Mouse (Mus musculus) hindbrain, embryonic 16.5 days (tissue): ENCODE results near the gene Kcp. TPM values are rescaled to one million over a fixed set of nuclear protein-coding genes. Genes with fewer than 3 reads are reported as not detected.

Experiments used
- ATAC-seq: fragments of 200-750 bp; cut with Nextera tagmentation; 2 replicates; pipeline ENCODE4 v1.8.0; 2017; ENCODE audit warnings: moderate TSS enrichment, moderate library complexity
- H3K27ac ChIP-seq: fragments of 300-500 bp; sonication (generic); 2 replicates; pipeline ENCODE4 v1.5.1; 2014; ENCODE audit warnings: low read depth, mild to moderate bottlenecking, control low read depth, low read length, moderate library complexity
- H3K27me3 ChIP-seq: fragments of 300-500 bp; sonication (generic); replicated peaks from 2 replicates; pipeline ENCODE4 v1.6.1; 2014; ENCODE audit warnings: low read length; ENCODE audit not compliant: control insufficient read depth, insufficient read depth
- H3K36me3 ChIP-seq: fragments of 300-500 bp; sonication (generic); 2 replicates; pipeline ENCODE4 v1.6.1; 2014; ENCODE audit warnings: mild to moderate bottlenecking, low read length, moderate library complexity, mixed read lengths; ENCODE audit not compliant: control insufficient read depth, insufficient read depth
- H3K4me1 ChIP-seq: fragments of 300-500 bp; sonication (generic); 2 replicates; pipeline ENCODE4 v1.6.1; 2014; ENCODE audit warnings: low read depth, low read length; ENCODE audit not compliant: control insufficient read depth, insufficient read depth
- H3K4me2 ChIP-seq: fragments of 300-500 bp; sonication (generic); 2 replicates; pipeline ENCODE4 v1.6.1; 2014; ENCODE audit warnings: mild to moderate bottlenecking, low read length, control low read depth, moderate library complexity
- H3K4me3 ChIP-seq: fragments of 300-500 bp; sonication (generic); 2 replicates; pipeline ENCODE4 v1.5.1; 2014; ENCODE audit warnings: mild to moderate bottlenecking, low read length, control low read depth, moderate library complexity
- H3K9ac ChIP-seq: fragments of 300-500 bp; sonication (generic); 2 replicates; pipeline ENCODE4 v1.6.1; 2014; ENCODE audit warnings: low read depth, mild to moderate bottlenecking, control low read depth, low read length, moderate library complexity
- H3K9me3 ChIP-seq: fragments of 300-500 bp; sonication (generic); 2 replicates; pipeline ENCODE4 v1.6.1; 2014; ENCODE audit warnings: mild to moderate bottlenecking, low read length, moderate library complexity; ENCODE audit not compliant: control insufficient read depth
- WGBS: fragments of 180-500 bp; shearing (Covaris S2); extraction: QIAGEN DNeasy Blood & Tissue Kit; methylation state at CpG from one replicate; pipeline ENCODE4 v1.1.7; 2014; 5-methylcytosine and 5-hydroxymethylcytosine counted together
- polyA plus RNA-seq: library from polyadenylated mRNA; unstranded; fragments of >200 nt; fragmentation: Nextera tagmentation; extraction: Ambion mirVana; gene quantifications from 2 replicates; pipeline ENCODE4 v1.2.1, GENCODE M21; 2015

The Kcp gene
- polyA plus RNA-seq, 1 experiment from 2014 or later: 15.0 TPM

GRCm38 (mm10) chr6:29484716-29485559 lies 22.8 kb downstream of the Kcp start:
- H3K4me2 ChIP-seq: peak overlapping the region; percentile 62
- 4% methylated on average over 26 of the region's 26 CpGs for WGBS
- ATAC-seq: peak; percentile 57

GRCm38 (mm10) chr6:29482691-29483090 lies 25.1 kb downstream of the Kcp start:
- no peak for ATAC-seq
- H3K4me3 ChIP-seq: no peak overlapping the region

More at GRCm38 (mm10) chr6:29484716-29485559, 22.8 kb downstream of the Kcp start:
- Histone ChIP-seq H3K9me3 (no peaks in the 10 kb centered on the region), H3K4me3 (peak overlapping the region; percentile 35), H3K27ac (no peak overlapping the region), H3K4me1 (no peaks in the 10 kb centered on the region), H3K36me3 (no peaks in the 10 kb centered on the region), H3K9ac (peak overlapping the region; percentile 40; the same call in 1 of the 2 replicates), H3K27me3 (peaks cover 9% of the 10 kb centered on the region)

DNA sequence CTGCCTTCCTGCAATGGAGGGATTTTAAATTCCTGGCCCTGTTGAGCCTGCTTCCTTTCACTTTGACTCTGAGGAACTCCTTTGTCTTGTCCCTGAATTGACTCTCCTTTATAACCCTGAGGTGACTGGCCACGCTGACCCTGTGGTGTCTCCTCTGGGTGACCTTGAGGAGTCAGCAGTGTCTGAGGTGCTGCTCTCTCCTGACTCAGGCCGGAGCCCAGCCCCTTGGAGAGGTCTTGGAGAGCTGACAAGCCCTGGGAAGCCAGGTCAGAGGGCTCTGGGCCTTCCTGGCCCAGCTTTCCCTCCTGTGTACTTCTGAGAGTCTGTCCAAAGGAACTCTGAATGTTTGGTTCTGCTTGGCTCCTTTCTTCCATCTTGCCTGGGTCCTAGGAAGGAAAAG lies 33.0 kb downstream of the Kcp start:
- H3K36me3 ChIP-seq: peaks cover 17% of the 10 kb centered on the region
- H3K4me3 ChIP-seq: no peak overlapping the region
- no peak for ATAC-seq
- no peaks in the 10 kb centered on the region; the same call in 1 of the 2 replicates for H3K9me3 ChIP-seq
- no peaks in the 10 kb centered on the region for H3K27me3 ChIP-seq
- H3K9ac ChIP-seq: no peak overlapping the region
- H3K4me1 ChIP-seq: no peaks in the 10 kb centered on the region
- 55% methylated on average over 2 of the region's 2 CpGs for WGBS
- H3K4me2 ChIP-seq: no peak overlapping the region
- H3K27ac ChIP-seq: no peak overlapping the region

More at GRCm38 (mm10) chr6:29482691-29483090, 25.1 kb downstream of the Kcp start:
- Histone ChIP-seq H3K9ac (no peak overlapping the region), H3K4me1 (no peaks in the 10 kb centered on the region), H3K36me3 (no peaks in the 10 kb centered on the region), H3K4me2 (no peak overlapping the region), H3K9me3 (no peaks in the 10 kb centered on the region), H3K27ac (no peak overlapping the region), H3K27me3 (peaks cover 9% of the 10 kb centered on the region)
- 94% methylated on average over 13 of the region's 13 CpGs for WGBS

DNA sequence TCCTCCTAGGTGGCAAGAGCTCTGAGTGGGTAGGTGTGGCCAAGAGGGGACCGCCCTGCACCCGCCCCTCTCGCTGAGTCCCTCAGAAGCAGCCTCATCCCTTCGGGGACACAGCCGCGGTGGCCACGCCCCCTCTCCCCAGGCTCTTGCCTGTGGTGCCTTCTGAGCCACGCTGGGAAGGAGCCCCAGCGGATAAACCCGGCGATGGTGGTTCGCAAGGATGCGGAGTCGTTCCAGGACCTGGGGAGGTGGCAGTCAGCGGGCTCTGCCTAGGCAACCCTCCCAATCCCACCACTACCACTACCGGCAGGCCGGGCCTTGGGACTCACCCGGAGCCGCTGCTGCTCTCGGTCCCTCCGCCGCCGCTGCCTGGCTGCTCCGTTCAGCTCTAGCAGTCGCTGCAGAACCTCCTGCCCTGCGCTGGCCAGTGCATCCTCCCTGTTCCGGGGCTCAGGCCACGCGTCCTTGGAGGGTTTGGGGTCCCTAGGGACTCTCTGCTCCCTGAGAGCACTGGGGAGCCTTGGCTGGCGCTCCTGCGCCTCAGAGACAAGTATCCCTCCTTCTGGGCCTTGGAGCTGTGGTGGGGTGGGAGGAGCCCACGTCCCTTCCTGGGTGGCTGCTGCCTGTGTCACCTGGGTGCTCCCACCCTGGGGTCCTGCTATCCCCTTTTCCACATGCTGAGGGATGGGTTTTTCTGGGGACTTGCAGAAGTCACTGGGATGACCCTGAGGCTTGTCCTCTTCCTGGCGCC lies 33.6 kb downstream of the Kcp start:
- Histone ChIP-seq H3K27me3 (no peaks in the 10 kb centered on the region), H3K4me1 (peaks cover 2% of the 10 kb centered on the region), H3K4me3 (peak overlapping the region; percentile 41), H3K4me2 (peak overlapping the region; percentile 66), H3K36me3 (peaks cover 18% of the 10 kb centered on the region), H3K9ac (peak overlapping the region; percentile 50), H3K27ac (no peak overlapping the region), H3K9me3 (no peaks in the 10 kb centered on the region; the same call in 1 of the 2 replicates)
- WGBS: 2% methylated on average over 26 of the region's 33 CpGs
- ATAC-seq: peak; percentile 88

DNA sequence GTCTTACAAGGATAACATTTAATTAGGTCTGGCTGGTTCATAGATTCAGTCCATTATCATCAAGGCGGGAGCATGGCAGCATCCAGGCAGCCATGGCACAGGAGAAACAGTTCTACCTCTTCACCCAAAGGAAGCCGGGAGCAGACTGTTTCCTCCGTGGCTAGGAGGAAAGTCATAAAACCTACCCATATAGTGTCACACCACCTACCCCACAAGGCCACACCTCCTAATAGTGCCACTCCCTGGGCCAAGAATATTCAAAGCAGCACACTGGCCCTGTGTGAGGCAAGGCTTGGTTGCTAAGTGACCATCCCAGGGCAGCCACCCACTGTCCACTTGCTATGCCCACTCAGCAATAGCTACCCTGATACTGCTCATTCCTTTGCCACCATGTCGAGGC lies 36.6 kb downstream of the Kcp start, which contains the start of gene Atp6v1fnb:
TSS of gene Atp6v1fnb (plus strand) at position 301 of the 400 bp plus-strand sequence.
- Histone ChIP-seq H3K4me2 (no peak within 1 kb of the TSS), H3K36me3 (peaks cover 18% of the 10 kb centered on the region), H3K27me3 (no peaks in the 10 kb centered on the region), H3K27ac (no peak within 1 kb of the TSS), H3K4me3 (no peak within 1 kb of the TSS), H3K9me3 (no peaks in the 10 kb centered on the region; the same call in 1 of the 2 replicates), H3K4me1 (peaks cover 10% of the 10 kb centered on the region), H3K9ac (no peak within 1 kb of the TSS)
- no peak for ATAC-seq
- 87% methylated on average over 4 of the region's 4 CpGs for WGBS

DNA sequence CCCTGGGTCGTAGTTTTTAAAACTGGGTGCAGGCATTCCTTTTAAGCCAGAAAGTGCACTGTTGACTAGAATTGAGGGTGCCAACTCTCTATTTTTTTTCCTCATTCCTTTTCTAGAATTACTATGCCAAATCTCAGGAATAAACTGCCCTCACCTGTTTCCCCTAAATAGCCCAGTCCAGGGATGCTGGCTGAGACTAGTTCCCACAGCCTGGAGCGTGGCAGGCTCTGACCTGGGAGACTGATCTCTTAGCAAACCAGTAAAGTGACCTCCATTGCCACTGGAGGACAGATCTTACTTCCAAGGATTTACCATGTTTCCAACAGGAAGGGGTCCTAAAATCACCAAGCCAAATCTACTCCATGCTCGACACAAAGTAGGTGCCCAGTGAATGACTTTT lies 38.9 kb downstream of the Kcp start:
- peaks cover 10% of the 10 kb centered on the region for H3K4me1 ChIP-seq
- no peak for ATAC-seq
- H3K4me2 ChIP-seq: peak overlapping the region; percentile 65
- no peak overlapping the region for H3K9ac ChIP-seq
- H3K4me3 ChIP-seq: peak overlapping the region; percentile 76
- WGBS: 95% methylated on average over 3 of the region's 3 CpGs
- no peaks in the 10 kb centered on the region; the same call in 1 of the 2 replicates for H3K9me3 ChIP-seq
- peaks cover 18% of the 10 kb centered on the region for H3K36me3 ChIP-seq
- no peaks in the 10 kb centered on the region for H3K27me3 ChIP-seq
- no peak overlapping the region for H3K27ac ChIP-seq

DNA sequence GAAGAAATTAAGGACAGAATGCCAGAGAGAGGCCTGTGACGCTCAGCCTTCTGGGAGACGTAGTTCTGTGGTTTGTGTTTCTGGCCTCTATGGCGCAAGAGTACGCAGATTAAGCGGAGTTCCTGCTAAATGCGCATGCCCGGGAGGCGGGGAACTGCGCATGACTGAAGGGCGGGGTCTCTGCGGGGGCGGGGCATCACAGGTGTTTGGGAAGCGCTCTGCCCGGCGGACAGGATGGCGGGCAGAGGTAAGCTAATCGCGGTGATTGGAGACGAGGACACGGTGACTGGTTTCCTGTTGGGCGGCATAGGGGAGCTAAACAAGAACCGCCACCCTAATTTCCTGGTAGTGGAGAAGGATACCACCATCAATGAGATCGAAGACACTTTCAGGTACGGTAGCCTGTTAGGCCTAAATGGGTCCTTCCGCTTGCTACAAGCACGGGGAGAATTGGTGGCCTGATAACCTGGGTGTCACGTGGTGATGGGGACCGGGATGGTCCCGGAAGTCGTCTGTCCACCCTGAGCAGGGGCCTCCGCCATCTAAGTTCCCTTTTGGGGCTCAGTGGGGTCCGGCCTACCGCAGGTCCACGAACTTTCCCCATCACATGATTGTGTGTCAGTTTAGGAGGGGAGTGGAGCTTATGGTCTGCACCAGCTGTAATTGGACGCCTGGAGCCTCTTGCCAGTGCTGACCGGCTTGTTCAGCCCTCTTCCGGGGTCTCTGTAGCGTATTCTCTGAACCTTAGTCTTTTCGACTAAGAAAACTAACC lies 40.0 kb downstream of the Kcp start, which contains the start of gene Atp6v1f:
TSS of gene Atp6v1f (plus strand) at position 136 of the 772 bp plus-strand sequence.
- 1% methylated on average over 39 of the region's 39 CpGs for WGBS
- peak; percentile 96 for ATAC-seq
- H3K27ac ChIP-seq: peak within 1 kb of the TSS; percentile 73

GRCm38 (mm10) chr6:29463388-29463787 lies 44.4 kb downstream of the Kcp start:
- no peaks in the 10 kb centered on the region for H3K36me3 ChIP-seq
- H3K9me3 ChIP-seq: no peaks in the 10 kb centered on the region
- no peak overlapping the region for H3K9ac ChIP-seq
- H3K4me1 ChIP-seq: peaks cover under 1% of the 10 kb centered on the region
- no peak for ATAC-seq
- no peaks in the 10 kb centered on the region for H3K27me3 ChIP-seq
- no peak overlapping the region for H3K4me2 ChIP-seq
- 72% methylated on average over 3 of the region's 3 CpGs for WGBS
- H3K27ac ChIP-seq: no peak overlapping the region
- H3K4me3 ChIP-seq: no peak overlapping the region

More for the DNA sequence above, 40.0 kb downstream of the Kcp start, which contains the start of gene Atp6v1f:
- Histone ChIP-seq H3K4me3 (peak within 1 kb of the TSS; percentile 76), H3K4me1 (peaks cover 10% of the 10 kb centered on the region), H3K36me3 (peaks cover 18% of the 10 kb centered on the region), H3K9me3 (no peaks in the 10 kb centered on the region), H3K9ac (peak within 1 kb of the TSS; percentile 81), H3K4me2 (peak within 1 kb of the TSS; percentile 65), H3K27me3 (no peaks in the 10 kb centered on the region)
